Mouse (Mus musculus) liver, adult 2 months (tissue): ENCODE data around the gene Tmem231.

Experiments used
- CTCF ChIP-seq: fragments of 200-500 bp; IDR thresholded peaks from 2 replicates; pipeline ENCODE4 v1.5.1; 2011; ENCODE audit warnings: low read depth, low read length, control low read depth
- POLR2A ChIP-seq: fragments of 200-500 bp; IDR thresholded peaks from 2 replicates; pipeline ENCODE4 v1.6.1; 2011; ENCODE audit warnings: low read length, control low read depth; ENCODE audit not compliant: insufficient read depth; ENCODE audit errors: extremely low read depth

DNA sequence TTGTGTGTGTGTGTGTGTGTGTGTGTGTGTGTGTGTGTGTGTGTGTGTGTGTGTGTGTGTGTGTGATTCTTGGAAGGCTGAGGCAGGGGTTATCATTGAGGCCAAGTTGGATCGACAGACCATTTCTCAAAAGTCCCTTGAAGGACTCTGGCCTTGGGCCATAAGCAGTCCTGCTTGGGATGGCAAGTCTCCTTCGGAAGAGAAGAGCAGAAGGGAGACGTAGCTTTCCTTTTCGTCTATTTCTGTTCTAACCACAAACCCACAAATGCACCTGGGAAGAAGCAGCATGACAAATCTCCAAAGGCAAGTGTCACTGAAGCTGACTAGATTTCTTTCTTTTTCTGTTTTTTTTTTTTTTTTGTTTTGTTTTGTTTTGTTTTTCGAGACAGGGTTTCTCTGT is 22.2 kb upstream of the Tmem231 start:
- TF ChIP-seq CTCF (no peak), POLR2A (no peak)
